Mouse (Mus musculus): ENCODE measurements around the gene Sap25. TPM values are rescaled to one million over a fixed set of nuclear protein-coding genes. Genes with fewer than 3 reads are reported as not detected.

Gene Sap25
- total RNA-seq, 2 experiments from 2014 or later: 2.3 to 4.7 TPM

GRCm38 (mm10) chr5:137623937-137624530 lies 17.1 kb upstream of the Sap25 start:
- no peak for DNase-seq (ENCODE audit: low spot score in 2 of 2)
- intact Hi-C loops (cut with DNase I): no loop called here

GRCm38 (mm10) chr5:137627991-137628390 lies 13.1 kb upstream of the Sap25 start:
- intact Hi-C loops (cut with DNase I): loop anchor here (2.0 kb wide), 1 partner anchor 27 kb away; the partner anchor contains the start of gene Mospd3
- DNase-seq (ENCODE audit: low spot score in 2 of 2): no peak

GRCm38 (mm10) chr5:137628498-137629305 lies 12.4 kb upstream of the Sap25 start, which contains the start of the genes Fbxo24, Lrch4 and Gm20605:
Gene Fbxo24 (minus strand): TSS chr5:137629002.
Gene Lrch4 (plus strand): TSS chr5:137629121.
Gene Gm20605 (plus strand): TSS chr5:137629175.
- intact Hi-C loops (cut with DNase I): loop anchor here (1.0 to 2.0 kb wide), 2 partner anchors 28 to 95 kb away; partner anchors contain the start of genes Epo, Gnb2 and Mospd3
- DNase-seq (ENCODE audit: low spot score in 2 of 2): peak; percentile 98 to 100

- DNase-seq (ENCODE audit: low spot score in 2 of 2): no peak
- intact Hi-C loops (cut with DNase I): loop anchor here (1.0 to 2.0 kb wide), 2 partner anchors 29 to 96 kb away; partner anchors contain the start of genes Epo, Gnb2 and Mospd3
Measured at GRCm38 (mm10) chr5:137629306-137629721, 11.8 kb upstream of the Sap25 start.

GRCm38 (mm10) chr5:137629906-137630545 lies 11.1 kb upstream of the Sap25 start:
- DNase-seq (ENCODE audit: low spot score in 2 of 2): no peak
- intact Hi-C loops (cut with DNase I): loop anchor here (1.0 to 2.0 kb wide), 2 partner anchors 29 to 97 kb away; partner anchors contain the start of genes Epo, Gnb2 and Mospd3

GRCm38 (mm10) chr5:137630602-137631001 lies 10.5 kb upstream of the Sap25 start:
- intact Hi-C loops (cut with DNase I): no loop called here
- DNase-seq (ENCODE audit: low spot score in 2 of 2): no peak

- DNase-seq (ENCODE audit: low spot score in 2 of 2): peak in 1 of 2 experiments; percentile 64
- intact Hi-C loops (cut with DNase I): no loop called here
Measured at GRCm38 (mm10) chr5:137631171-137631570, 10.0 kb upstream of the Sap25 start.

GRCm38 (mm10) chr5:137631591-137631990 lies 9.5 kb upstream of the Sap25 start:
- DNase-seq (ENCODE audit: low spot score in 2 of 2): no peak
- intact Hi-C loops (cut with DNase I): no loop called here

- intact Hi-C loops (cut with DNase I): no loop called here
Measured at GRCm38 (mm10) chr5:137633397-137634084, 7.6 kb upstream of the Sap25 start.

GRCm38 (mm10) chr5:137639472-137639871 lies 1.7 kb upstream of the Sap25 start:
- intact Hi-C loops (cut with DNase I): no loop called here
- no peak for DNase-seq (ENCODE audit: low spot score in 2 of 2)

More at GRCm38 (mm10) chr5:137633397-137634084, 7.6 kb upstream of the Sap25 start:
- no peak for DNase-seq (ENCODE audit: low spot score in 2 of 2)

- no peak for DNase-seq (ENCODE audit: low spot score in 2 of 2)
- intact Hi-C loops (cut with DNase I): no loop called here
Measured at GRCm38 (mm10) chr5:137642886-137643285, 1.8 kb downstream of the Sap25 start.

- no peak for DNase-seq (ENCODE audit: low spot score in 2 of 2)
- intact Hi-C loops (cut with DNase I): no loop called here
Measured at GRCm38 (mm10) chr5:137644484-137644883, 3.4 kb downstream of the Sap25 start.

GRCm38 (mm10) chr5:137645091-137645651 lies 4.0 kb downstream of the Sap25 start:
- DNase-seq (ENCODE audit: low spot score in 2 of 2): no peak

GRCm38 (mm10) chr5:137645652-137646091 lies 4.5 kb downstream of the Sap25 start, which contains the start of gene Irs3:
Gene Irs3 (minus strand): TSS chr5:137645714.
- intact Hi-C loops (cut with DNase I): loop anchor here (5.0 kb wide), 1 partner anchor 133 kb away; no protein-coding TSS in a partner anchor
- no peak for DNase-seq (ENCODE audit: low spot score in 2 of 2)

More at GRCm38 (mm10) chr5:137645091-137645651, 4.0 kb downstream of the Sap25 start:
- intact Hi-C loops (cut with DNase I): loop anchor here (5.0 kb wide), 1 partner anchor 133 kb away; no protein-coding TSS in a partner anchor

- DNase-seq (ENCODE audit: low spot score in 2 of 2): peak in 1 of 2 experiments; percentile 29
- intact Hi-C loops (cut with DNase I): loop anchor here (5.0 kb wide), 1 partner anchor 136 kb away; no protein-coding TSS in a partner anchor
Measured at GRCm38 (mm10) chr5:137647827-137648601, 6.9 kb downstream of the Sap25 start.

- intact Hi-C loops (cut with DNase I): loop anchor here (5.0 kb wide), 1 partner anchor 137 kb away; no protein-coding TSS in a partner anchor
- DNase-seq (ENCODE audit: low spot score in 2 of 2): no peak
Measured at GRCm38 (mm10) chr5:137649251-137649650, 8.1 kb downstream of the Sap25 start.

- no peak for DNase-seq (ENCODE audit: low spot score in 2 of 2)
- intact Hi-C loops (cut with DNase I): loop anchor here (5.0 kb wide), 1 partner anchor 138 kb away; no protein-coding TSS in a partner anchor
Measured at GRCm38 (mm10) chr5:137649669-137650571, 8.8 kb downstream of the Sap25 start.
